Mouse (Mus musculus): ENCODE data around the gene A030003K21Rik.
"Not testable (repeated sequence)": the region's sequence is repeated elsewhere in the genome, so short reads cannot be mapped to it uniquely, and the experiment has no call there.

DNA sequence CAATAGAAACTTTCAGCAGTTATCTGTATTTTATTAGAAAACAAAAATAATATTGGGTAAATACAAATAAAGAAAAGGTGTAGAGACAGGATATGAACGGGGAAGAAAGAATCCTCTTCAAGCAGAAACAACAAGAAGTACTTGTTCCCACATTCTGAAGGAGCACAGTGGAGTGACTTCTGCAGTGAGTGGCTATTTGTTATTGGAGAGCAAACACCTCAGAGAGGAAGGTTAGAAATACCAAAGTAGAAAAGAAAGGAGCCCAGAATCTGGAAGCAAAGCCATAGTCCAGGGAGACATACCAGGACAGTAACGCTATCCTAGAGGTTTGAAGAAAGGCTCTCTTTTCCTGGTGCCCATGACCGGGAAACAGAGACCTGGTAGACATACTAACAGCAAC lies 12.6 kb downstream of the A030003K21Rik start:
- TF ChIP-seq CTCF (IDR thresholded peaks at IDR 0.05; ENCODE audit: borderline replicate concordance, insufficient read depth, low read depth, low read length); POLR2A (IDR thresholded peaks at IDR 0.05; ENCODE audit: borderline replicate concordance, insufficient read depth, low read length): not testable (repeated sequence)
